Mouse (Mus musculus) heart, embryonic 11.5 days (tissue): ENCODE data around the gene Zfp334. TPM values are rescaled to one million over a fixed set of nuclear protein-coding genes. Genes with fewer than 3 reads are reported as not detected.

ENCODE experiments used
- ATAC-seq: fragments of 200-750 bp; cut with Nextera tagmentation; replicated peaks from 2 replicates; pipeline ENCODE4 v1.8.0; 2017; ENCODE audit warnings: moderate library complexity; ENCODE audit not compliant: insufficient number of reproducible peaks, low FRiP score, low TSS enrichment
- H3K27ac ChIP-seq: fragments of 300-500 bp; sonication (generic); 2 replicates; pipeline ENCODE4 v1.5.1; 2014; ENCODE audit warnings: mild to moderate bottlenecking, low read depth, low read length
- H3K27me3 ChIP-seq: fragments of 300-500 bp; sonication (generic); 2 replicates; pipeline ENCODE4 v1.6.1; 2014; ENCODE audit warnings: mild to moderate bottlenecking, low read length, mixed read lengths; ENCODE audit not compliant: control insufficient read depth, insufficient read depth
- H3K36me3 ChIP-seq: fragments of 300-500 bp; sonication (generic); 2 replicates; pipeline ENCODE4 v1.6.1; 2014; ENCODE audit warnings: mild to moderate bottlenecking, low read length, moderate library complexity, mixed read lengths; ENCODE audit not compliant: control insufficient read depth, insufficient read depth
- H3K4me1 ChIP-seq: fragments of 300-500 bp; sonication (generic); 2 replicates; pipeline ENCODE4 v1.6.1; 2014; ENCODE audit warnings: low read length; ENCODE audit not compliant: control insufficient read depth, insufficient read depth
- H3K4me2 ChIP-seq: fragments of 300-500 bp; sonication (generic); 2 replicates; pipeline ENCODE4 v1.6.1; 2014; ENCODE audit warnings: mild to moderate bottlenecking, moderate library complexity
- H3K4me3 ChIP-seq: fragments of 300-500 bp; sonication (generic); 2 replicates; pipeline ENCODE4 v1.5.1; 2014; ENCODE audit warnings: low read depth, low read length
- H3K9ac ChIP-seq: fragments of 300-500 bp; sonication (generic); 2 replicates; pipeline ENCODE4 v1.6.1; 2014; ENCODE audit warnings: mild to moderate bottlenecking, low read depth, low read length, moderate library complexity
- H3K9me3 ChIP-seq: fragments of 300-500 bp; sonication (generic); replicated peaks from 2 replicates; pipeline ENCODE4 v1.6.1; 2016; ENCODE audit warnings: low read length; ENCODE audit not compliant: control insufficient read depth
- WGBS: fragments of 180-500 bp; shearing (Covaris S2); extraction: QIAGEN DNeasy Blood & Tissue Kit; methylation state at CpG from one replicate; pipeline ENCODE4 v1.1.7; 2014; ENCODE audit not compliant: insufficient replicate concordance; 5-methylcytosine and 5-hydroxymethylcytosine counted together
- polyA plus RNA-seq: library from polyadenylated mRNA; unstranded; fragments of >200 nt; fragmentation: Nextera tagmentation; extraction: Ambion mirVana; gene quantifications from 2 replicates; pipeline ENCODE4 v1.2.1, GENCODE M21; 2014

The Zfp334 gene
- polyA plus RNA-seq, 1 experiment from 2014 or later = 9.2 TPM

GRCm38 (mm10) chr2:165368496-165368895, 19.6 kb downstream of the Zfp334 start, which contains the start of gene Zfp663:
Gene Zfp663, minus strand, starts transcription at chr2:165368729.
- 2% methylated on average over 27 of the region's 27 CpGs for WGBS
- ATAC-seq = no peak

GRCm38 (mm10) chr2:165367868-165368439, 20.1 kb downstream of the Zfp334 start:
- no peak for ATAC-seq
- Histone ChIP-seq H3K27me3 (peaks cover 31% of the 10 kb centered on the region), H3K9ac (no peak overlapping the region), H3K4me2 (peak overlapping the region; percentile 59), H3K36me3 (no peaks in the 10 kb centered on the region), H3K27ac (no peak overlapping the region), H3K4me3 (peak overlapping the region; percentile 34), H3K4me1 (peaks cover 12% of the 10 kb centered on the region), H3K9me3 (no peaks in the 10 kb centered on the region)
- whole genome bisulfite sequencing = 4% methylated on average over 12 of the region's 13 CpGs

More at GRCm38 (mm10) chr2:165368496-165368895, 19.6 kb downstream of the Zfp334 start, which contains the start of gene Zfp663:
- Histone ChIP-seq H3K9ac (no peak within 1 kb of the TSS), H3K36me3 (no peaks in the 10 kb centered on the region), H3K4me2 (peak within 1 kb of the TSS; percentile 59), H3K27me3 (peaks cover 27% of the 10 kb centered on the region), H3K27ac (no peak within 1 kb of the TSS), H3K9me3 (no peaks in the 10 kb centered on the region), H3K4me3 (peak within 1 kb of the TSS; percentile 34), H3K4me1 (peaks cover 12% of the 10 kb centered on the region)

GRCm38 (mm10) chr2:165367047-165367520, 21.0 kb downstream of the Zfp334 start:
- Histone ChIP-seq H3K4me2 (peak overlapping the region; percentile 17; the same call in 1 of the 2 replicates), H3K27me3 (peaks cover 35% of the 10 kb centered on the region)

GRCm38 (mm10) chr2:165364334-165365091, 23.5 kb downstream of the Zfp334 start:
- WGBS = 12% methylated on average over 21 of the region's 21 CpGs

More at GRCm38 (mm10) chr2:165367047-165367520, 21.0 kb downstream of the Zfp334 start:
- no peaks in the 10 kb centered on the region for H3K36me3 ChIP-seq
- no peak overlapping the region for H3K9ac ChIP-seq
- ATAC-seq = no peak; the same call in 1 of the 2 replicates
- H3K4me3 ChIP-seq = no peak overlapping the region
- H3K9me3 ChIP-seq = no peaks in the 10 kb centered on the region
- WGBS = 6% methylated on average over 5 of the region's 8 CpGs
- H3K27ac ChIP-seq = no peak overlapping the region
- H3K4me1 ChIP-seq = peaks cover 12% of the 10 kb centered on the region

GRCm38 (mm10) chr2:165363282-165363681, 24.8 kb downstream of the Zfp334 start:
- peaks cover 9% of the 10 kb centered on the region for H3K4me1 ChIP-seq
- H3K9me3 ChIP-seq = no peaks in the 10 kb centered on the region
- no peak overlapping the region for H3K27ac ChIP-seq
- ATAC-seq = no peak
- H3K4me2 ChIP-seq = no peak overlapping the region
- H3K36me3 ChIP-seq = no peaks in the 10 kb centered on the region
- WGBS = 82% methylated on average over 6 of the region's 6 CpGs
- H3K9ac ChIP-seq = no peak overlapping the region
- H3K4me3 ChIP-seq = no peak overlapping the region
- H3K27me3 ChIP-seq = peaks cover 28% of the 10 kb centered on the region

More at GRCm38 (mm10) chr2:165364334-165365091, 23.5 kb downstream of the Zfp334 start:
- Histone ChIP-seq H3K4me3 (no peak overlapping the region), H3K9ac (no peak overlapping the region), H3K4me1 (peaks cover 12% of the 10 kb centered on the region), H3K4me2 (peak overlapping the region; percentile 50), H3K27me3 (peaks cover 35% of the 10 kb centered on the region), H3K27ac (no peak overlapping the region), H3K9me3 (no peaks in the 10 kb centered on the region), H3K36me3 (no peaks in the 10 kb centered on the region)
- ATAC-seq = no peak

- H3K9me3 ChIP-seq = no peaks in the 10 kb centered on the region
- H3K4me1 ChIP-seq = no peaks in the 10 kb centered on the region; the same call in 1 of the 2 replicates
- ATAC-seq = no peak
- H3K36me3 ChIP-seq = no peaks in the 10 kb centered on the region
- 0% methylated on average over 1 of the region's 1 CpGs for WGBS
- H3K4me3 ChIP-seq = no peak overlapping the region
- H3K4me2 ChIP-seq = no peak overlapping the region
- H3K27me3 ChIP-seq = peaks cover 13% of the 10 kb centered on the region
- H3K9ac ChIP-seq = no peak overlapping the region
- H3K27ac ChIP-seq = no peak overlapping the region
Observed at GRCm38 (mm10) chr2:165360861-165361260, 27.2 kb downstream of the Zfp334 start.

- Histone ChIP-seq H3K9me3 (peaks cover 7% of the 10 kb centered on the region), H3K9ac (no peak overlapping the region), H3K4me2 (no peak overlapping the region), H3K4me1 (no peaks in the 10 kb centered on the region), H3K27ac (no peak overlapping the region), H3K27me3 (no peaks in the 10 kb centered on the region), H3K4me3 (no peak overlapping the region), H3K36me3 (no peaks in the 10 kb centered on the region)
- WGBS = 82% methylated on average over 20 of the region's 20 CpGs
- ATAC-seq = no peak
Observed at GRCm38 (mm10) chr2:165351828-165352513, 36.1 kb downstream of the Zfp334 start.

GRCm38 (mm10) chr2:165349466-165349865, 38.6 kb downstream of the Zfp334 start:
- H3K27ac ChIP-seq = no peak overlapping the region
- no peak for ATAC-seq
- H3K9me3 ChIP-seq = peaks cover 7% of the 10 kb centered on the region
- no peak overlapping the region for H3K4me2 ChIP-seq
- no peaks in the 10 kb centered on the region for H3K4me1 ChIP-seq
- H3K4me3 ChIP-seq = no peak overlapping the region
- H3K9ac ChIP-seq = no peak overlapping the region
- no peaks in the 10 kb centered on the region for H3K27me3 ChIP-seq
- 25% methylated on average over 8 of the region's 8 CpGs for WGBS
- H3K36me3 ChIP-seq = no peaks in the 10 kb centered on the region
